Mouse (Mus musculus) CD4-positive, CD25-positive, alpha-beta regulatory T cell, adult 2 months (primary cell): ENCODE measurements around the gene Flywch1.

ENCODE experiments used
- DNase-seq: peaks from one replicate; pipeline ENCODE4 v3.0.0-alpha.2; 2012; ENCODE audit warnings: low read depth, low spot score

Flywch1 gene

DNA sequence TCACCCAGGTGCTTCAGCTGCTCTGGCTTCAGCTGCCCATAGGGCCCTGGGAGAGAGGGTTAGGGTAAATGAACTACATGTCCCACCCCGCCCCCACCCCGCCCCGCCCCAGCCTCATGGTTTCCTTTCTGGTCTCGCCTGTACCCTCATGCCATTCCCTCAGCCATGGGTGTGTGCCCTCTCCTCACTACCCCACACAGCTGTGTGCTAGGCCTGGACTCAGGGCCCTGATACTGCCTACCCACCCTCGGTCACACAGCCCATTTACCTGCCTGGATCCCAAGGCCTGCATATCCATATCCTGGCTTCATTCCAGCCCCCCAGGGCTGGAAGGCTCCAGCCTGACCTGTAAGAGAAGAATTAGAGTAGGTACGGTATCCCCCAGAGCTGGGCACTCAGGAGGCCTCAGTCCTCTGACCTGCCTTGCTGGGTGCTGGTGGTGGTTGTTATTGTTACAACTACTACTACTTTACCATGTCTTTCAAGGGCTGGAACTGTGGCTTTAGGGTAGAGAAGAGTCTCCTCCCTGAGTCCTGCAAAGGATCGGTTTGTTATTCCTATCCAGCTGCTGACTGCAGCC is 65.8 kb downstream of the Flywch1 start:
- no peak for DNase-seq

DNA sequence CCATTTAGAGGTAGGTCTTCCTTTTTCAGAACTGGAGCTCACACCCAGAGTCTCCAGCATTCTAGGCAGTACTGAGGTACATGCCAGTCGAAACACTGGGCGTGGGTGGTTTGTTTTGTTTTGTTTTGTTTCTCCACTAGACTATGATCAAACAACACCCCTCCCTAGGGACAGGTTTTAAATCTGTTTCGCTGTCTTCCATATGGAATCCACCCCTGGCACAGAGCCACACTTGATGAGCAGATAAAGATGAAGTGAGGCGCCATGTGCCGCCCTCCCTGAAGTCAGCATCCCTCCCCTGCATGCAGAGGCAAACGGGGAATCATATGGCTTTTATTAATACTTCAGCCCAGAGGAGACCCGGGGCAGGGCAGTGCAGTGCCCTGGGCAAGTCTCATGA is 66.7 kb downstream of the Flywch1 start:
- DNase-seq: no peak

DNA sequence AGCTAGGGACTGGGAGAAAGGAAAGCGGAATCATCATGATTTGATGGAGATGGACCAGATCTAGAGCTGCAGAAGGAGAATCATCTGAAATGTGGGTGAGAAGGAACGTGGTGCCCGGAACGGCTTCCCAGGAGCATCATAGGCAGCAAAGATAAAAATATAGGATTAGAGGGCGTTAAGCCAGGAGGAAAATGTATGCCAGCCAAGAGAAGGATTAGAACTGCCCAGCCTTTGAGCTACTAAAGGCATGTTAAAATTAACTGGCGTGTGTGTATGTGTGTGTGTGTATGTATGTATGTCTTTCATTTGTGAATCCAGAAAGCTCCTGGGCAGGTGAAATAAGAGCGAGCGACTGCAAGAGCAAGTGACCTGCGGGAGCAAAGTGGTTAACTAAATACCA is 68.1 kb downstream of the Flywch1 start:
- no peak for DNase-seq
